Mouse (Mus musculus) activated CD4-positive, CD25-positive, alpha-beta regulatory T cell (primary cell): ENCODE measurements around the gene Cacna1i. TPM values are rescaled to one million over a fixed set of nuclear protein-coding genes. Genes with fewer than 3 reads are reported as not detected.

Experiments
- polyA plus RNA-seq, 2 experiments: library from polyadenylated mRNA; unstranded; fragments of 100-300 nt; shearing (Covaris generic); gene quantifications; one replicate each; pipeline ENCODE4 v1.2.1; 2017

Gene Cacna1i
- polyA plus RNA-seq = under 1 TPM; 0.06 to 0.26 TPM

DNA sequence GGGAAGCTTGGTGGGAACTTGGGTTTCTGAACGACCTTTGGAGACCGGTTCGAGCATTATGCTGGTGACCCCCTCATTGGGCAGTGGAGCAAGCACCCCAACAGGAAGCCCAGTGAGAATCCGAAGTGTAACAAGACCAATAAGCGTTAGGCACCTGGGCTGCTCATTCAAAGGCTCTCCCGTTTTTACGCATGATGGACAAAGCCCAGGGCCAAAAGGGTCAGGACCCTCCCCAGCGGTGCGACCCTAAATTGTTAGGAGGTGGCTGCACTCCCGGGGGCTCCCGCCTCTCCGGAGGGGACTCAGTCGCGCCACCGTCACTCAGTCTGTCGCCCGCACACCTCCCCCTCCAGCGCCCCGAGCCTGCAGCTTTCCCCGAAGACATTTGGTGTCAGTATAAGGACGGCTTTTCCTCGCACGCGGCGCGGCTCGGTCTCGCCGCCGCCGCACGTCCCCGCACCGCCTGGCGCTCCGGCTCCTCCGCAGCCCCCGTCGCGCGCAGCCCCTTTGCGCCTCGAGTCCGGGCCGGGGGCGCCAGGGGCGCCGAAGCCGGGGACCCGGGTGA is at the start of gene Cacna1i:
Gene Cacna1i, plus strand, starts transcription at position 388 of the 565 bp plus-strand sequence.

DNA sequence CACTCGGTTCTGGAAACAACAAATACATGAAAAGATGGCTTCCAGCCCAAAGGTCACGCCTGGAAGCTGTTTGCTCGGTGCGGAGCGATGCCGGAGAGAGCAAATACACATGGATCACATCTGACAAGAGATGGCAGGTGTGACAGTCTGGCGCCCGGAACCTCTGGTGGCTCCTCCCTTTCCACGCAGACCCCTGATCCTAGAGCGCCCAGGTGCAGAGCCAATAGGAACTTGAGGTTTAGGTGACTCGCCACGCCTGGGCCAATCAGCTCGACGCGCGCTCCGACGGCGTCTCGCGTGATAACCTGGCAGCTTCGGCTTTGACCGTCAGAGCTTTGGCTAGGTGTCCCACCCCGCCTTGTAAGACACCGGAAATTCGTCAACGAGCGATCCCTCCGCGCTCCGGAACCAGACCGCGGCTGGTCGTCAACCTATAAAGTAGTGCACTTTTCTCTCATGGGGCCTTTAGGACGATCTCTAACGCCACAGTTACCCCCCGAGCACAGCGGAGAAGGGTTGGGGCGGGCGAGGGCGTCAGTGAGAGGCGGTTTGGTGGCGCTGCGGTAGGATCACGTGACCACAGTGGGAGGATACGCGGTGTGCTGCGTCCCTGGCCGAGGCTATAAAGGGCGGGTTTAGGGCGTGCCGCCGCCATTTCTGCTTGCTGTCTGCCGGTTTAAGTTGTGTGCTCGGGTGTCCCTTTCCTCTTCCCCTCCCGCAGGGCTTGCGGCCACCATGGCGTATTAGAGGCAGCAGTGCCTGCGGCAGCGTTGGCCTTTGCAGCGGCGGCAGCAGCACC is 32.0 kb upstream of the Cacna1i start, which contains the start of gene Atf4:
Gene Atf4, plus strand, starts transcription at position 338 of the 799 bp plus-strand sequence.

DNA sequence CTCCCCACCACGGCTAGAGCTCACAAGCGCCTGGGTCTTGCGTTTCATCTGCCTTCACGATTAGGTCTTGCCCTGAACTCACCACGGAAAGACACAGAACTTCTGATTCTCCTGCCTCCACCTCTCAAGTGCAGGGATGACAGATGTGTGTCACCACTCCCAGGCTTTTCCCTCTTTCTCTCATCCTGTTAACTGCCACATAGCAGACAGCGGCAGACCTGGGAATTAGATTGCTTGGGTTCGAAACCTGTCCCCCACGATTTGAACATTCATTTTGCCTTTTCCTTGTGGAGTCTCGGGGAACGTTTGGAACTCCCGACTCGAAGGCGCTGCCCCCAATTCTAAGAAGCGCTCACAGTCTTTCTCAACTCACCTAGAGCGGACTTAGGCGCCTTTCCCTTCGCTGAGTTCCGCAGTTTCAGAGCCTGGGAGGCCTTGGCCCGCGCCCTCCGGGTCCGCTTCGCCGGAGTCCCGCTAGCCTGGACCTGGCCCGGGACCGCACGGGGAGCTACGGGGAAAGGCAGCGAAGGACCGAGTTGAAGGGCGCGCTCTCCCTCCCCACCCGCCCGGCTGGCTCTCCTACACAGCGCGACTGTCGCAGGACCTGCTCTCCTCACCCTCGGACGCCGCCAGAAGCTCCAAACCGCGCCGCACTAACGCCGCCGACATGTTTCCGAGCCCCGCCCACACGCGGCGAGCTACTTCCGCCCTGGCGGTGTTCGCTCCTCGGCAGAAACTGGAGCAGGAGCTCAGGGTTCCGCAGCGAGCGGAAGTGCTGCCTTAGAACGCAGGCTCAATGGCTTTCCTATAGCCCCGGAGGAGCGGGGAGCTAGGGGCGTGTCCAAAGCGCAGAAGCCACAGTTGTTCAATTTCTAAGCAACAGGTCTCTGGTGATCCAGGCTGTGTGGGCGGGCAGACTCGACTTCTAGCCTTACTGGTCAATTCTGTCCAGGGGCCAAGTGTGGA is 23.1 kb upstream of the Cacna1i start, which contains the start of gene Rps19bp1:
Gene Rps19bp1, minus strand, starts transcription at position 706 of the 966 bp plus-strand sequence.

Other genes starting within 250 kb of the Cacna1i start
- under 1 TPM; 0.60 to 0.93 TPM for gene Syngr1, start 195.9 kb upstream of the Cacna1i start, polyA plus RNA-seq
- 1,000 to 10,000 TPM; 1,222 to 2,349 TPM for gene Rpl3, start 195.4 kb upstream of the Cacna1i start, polyA plus RNA-seq
- 10 to 100 TPM; 17.2 to 23.3 TPM for gene Tab1, start 154.1 kb upstream of the Cacna1i start, polyA plus RNA-seq
- not detected for gene Mgat3, start 113.5 kb upstream of the Cacna1i start, polyA plus RNA-seq
- 10 to 100 TPM; 20.5 to 24.5 TPM for gene Mief1, start 53.2 kb upstream of the Cacna1i start, polyA plus RNA-seq
- gene AC140267.1, start 51.4 kb upstream of the Cacna1i start, polyA plus RNA-seq = not detected
- gene Atf4, start 32.1 kb upstream of the Cacna1i start, polyA plus RNA-seq = 10 to 100 TPM; 79.7 to 98.2 TPM
- 10 to 100 TPM; 30.3 to 37.1 TPM for gene Rps19bp1, start 22.9 kb upstream of the Cacna1i start, polyA plus RNA-seq